Mouse (Mus musculus): ENCODE measurements around the gene Myh1. TPM values are rescaled to one million over a fixed set of nuclear protein-coding genes. Genes with fewer than 3 reads are reported as not detected.

Myh1 gene
- polyA plus RNA-seq, 1 experiment from 2014 or later, result 0.24 TPM

GRCm38 (mm10) chr11:67253691-67254090, 53.8 kb downstream of the Myh1 start:
- Histone ChIP-seq H3K9me3 (replicated peaks; ENCODE audit: control insufficient read depth, low read length, poor library complexity, severe bottlenecking) (no peaks in the 10 kb centered on the region), H3K36me3 (ENCODE audit: control insufficient read depth, insufficient read depth, low read length) (no peaks in the 10 kb centered on the region), H3K27me3 (ENCODE audit: control insufficient read depth, insufficient read depth, low read depth, low read length) (no peaks in the 10 kb centered on the region), H3K4me1 (ENCODE audit: control insufficient read depth, insufficient read depth, low read length) (no peaks in the 10 kb centered on the region), H3K27ac (ENCODE audit: low read length) (no peak overlapping the region), H3K4me3 (ENCODE audit: low read depth, low read length) (no peak overlapping the region), H3K9ac (ENCODE audit: low read depth, low read length) (no peak overlapping the region), H3K4me2 (ENCODE audit: low read length) (no peak overlapping the region)
- ATAC-seq, result no peak
- 89% methylated on average over 4 of the region's 4 CpGs for WGBS

GRCm38 (mm10) chr11:67257048-67257447, 57.2 kb downstream of the Myh1 start:
- Histone ChIP-seq H3K4me3 (ENCODE audit: low read depth, low read length) (no peak overlapping the region), H3K4me2 (ENCODE audit: low read length) (no peak overlapping the region), H3K36me3 (ENCODE audit: control insufficient read depth, insufficient read depth, low read length) (no peaks in the 10 kb centered on the region), H3K27ac (ENCODE audit: low read length) (no peak overlapping the region), H3K27me3 (ENCODE audit: control insufficient read depth, insufficient read depth, low read depth, low read length) (no peaks in the 10 kb centered on the region), H3K9ac (ENCODE audit: low read depth, low read length) (no peak overlapping the region), H3K9me3 (replicated peaks; ENCODE audit: control insufficient read depth, low read length, poor library complexity, severe bottlenecking) (no peaks in the 10 kb centered on the region), H3K4me1 (ENCODE audit: control insufficient read depth, insufficient read depth, low read length) (no peaks in the 10 kb centered on the region)
- no peak for ATAC-seq
- 89% methylated on average over 7 of the region's 7 CpGs for WGBS

- WGBS, result 88% methylated on average over 6 of the region's 6 CpGs
- no peak overlapping the region for H3K27ac ChIP-seq (ENCODE audit: low read length)
- H3K4me1 ChIP-seq (ENCODE audit: control insufficient read depth, insufficient read depth, low read length), result no peaks in the 10 kb centered on the region
- ATAC-seq, result no peak
- H3K36me3 ChIP-seq (ENCODE audit: control insufficient read depth, insufficient read depth, low read length), result no peaks in the 10 kb centered on the region
- no peak overlapping the region for H3K9ac ChIP-seq (ENCODE audit: low read depth, low read length)
- H3K9me3 ChIP-seq (replicated peaks; ENCODE audit: control insufficient read depth, low read length, poor library complexity, severe bottlenecking), result no peaks in the 10 kb centered on the region
- H3K27me3 ChIP-seq (ENCODE audit: control insufficient read depth, insufficient read depth, low read depth, low read length), result no peaks in the 10 kb centered on the region
- no peak overlapping the region for H3K4me3 ChIP-seq (ENCODE audit: low read depth, low read length)
- H3K4me2 ChIP-seq (ENCODE audit: low read length), result no peak overlapping the region
Observed at GRCm38 (mm10) chr11:67260956-67261355, 61.1 kb downstream of the Myh1 start.

Other genes with a start within 250 kb of the Myh1 start
- gene Tmem238l, start 243.4 kb upstream of the Myh1 start, polyA plus RNA-seq (2015; fragmentation: Nextera tagmentation; extraction: Ambion mirVana), result not detected in 2 replicates
- 0.47 and 0.89 TPM in 2 replicates for gene Tmem220, start 174.9 kb upstream of the Myh1 start, polyA plus RNA-seq (2015; fragmentation: Nextera tagmentation; extraction: Ambion mirVana)
- 28.2 and 32.7 TPM in 2 replicates for gene Adprm, start 147.5 kb upstream of the Myh1 start, polyA plus RNA-seq (2015; fragmentation: Nextera tagmentation; extraction: Ambion mirVana)
- 10.9 and 12.5 TPM in 2 replicates for gene Sco1, start 147.4 kb upstream of the Myh1 start, polyA plus RNA-seq (2015; fragmentation: Nextera tagmentation; extraction: Ambion mirVana)
- 0.14 and 0.22 TPM in 2 replicates for gene Myh3, start 121.8 kb upstream of the Myh1 start, polyA plus RNA-seq (2015; fragmentation: Nextera tagmentation; extraction: Ambion mirVana)
- 0.14 and 0.25 TPM in 2 replicates for gene Myh2, start 29.0 kb upstream of the Myh1 start, polyA plus RNA-seq (2015; fragmentation: Nextera tagmentation; extraction: Ambion mirVana)
- gene Myh4, start 38.0 kb downstream of the Myh1 start, polyA plus RNA-seq (2015; fragmentation: Nextera tagmentation; extraction: Ambion mirVana), result 0.11 and 0.14 TPM in 2 replicates
- 0.80 and 0.83 TPM in 2 replicates for gene Myh8, start 77.1 kb downstream of the Myh1 start, polyA plus RNA-seq (2015; fragmentation: Nextera tagmentation; extraction: Ambion mirVana)
- 0.14 and 0.29 TPM in 2 replicates for gene Myh13, start 121.6 kb downstream of the Myh1 start, polyA plus RNA-seq (2015; fragmentation: Nextera tagmentation; extraction: Ambion mirVana)